Mouse (Mus musculus): ENCODE data around the gene Usp29. TPM values are rescaled to one million over a fixed set of nuclear protein-coding genes. Genes with fewer than 3 reads are reported as not detected.

Gene Usp29
- polyA plus RNA-seq, 1 experiment = not detected

Other genes starting within 250 kb of the Usp29 start
- not detected in 2 replicates for gene Olfr5, start 243.6 kb upstream of the Usp29 start, polyA plus RNA-seq (2012; rRNA removed)
- gene Olfr1347, start 230.8 kb upstream of the Usp29 start, polyA plus RNA-seq (2012; rRNA removed) = not detected in 2 replicates
- not detected in 2 replicates for gene Olfr1348, start 221.8 kb upstream of the Usp29 start, polyA plus RNA-seq (2012; rRNA removed)
- gene Olfr1349, start 207.6 kb upstream of the Usp29 start, polyA plus RNA-seq (2012; rRNA removed) = not detected in 2 replicates
- gene Olfr1350, start 165.7 kb upstream of the Usp29 start, polyA plus RNA-seq (2012; rRNA removed) = not detected in 2 replicates
- gene Zim1, start 34.1 kb upstream of the Usp29 start, polyA plus RNA-seq (2012; rRNA removed) = 0.02 TPM in 2 replicates
- 0.58 and 0.64 TPM in 2 replicates for gene Peg3, start 147 bp upstream of the Usp29 start, polyA plus RNA-seq (2012; rRNA removed)